Mouse (Mus musculus): ENCODE measurements around the gene 1700003F12Rik. TPM values are rescaled to one million over a fixed set of nuclear protein-coding genes. Genes with fewer than 3 reads are reported as not detected.

The 1700003F12Rik gene
- polyA plus RNA-seq, 1 experiment, result 3.3 TPM

- no peak overlapping the region for H3K27ac ChIP-seq (ENCODE audit: control insufficient read depth, insufficient read depth, low read length)
- H3K4me1 ChIP-seq (replicated peaks; ENCODE audit: control insufficient read depth, insufficient read depth, low read length), result no peaks in the 10 kb centered on the region
- DNase-seq, result no peak
- TF ChIP-seq POLR2A (IDR thresholded peaks at IDR 0.05; ENCODE audit: control insufficient read depth, extremely low read depth, insufficient read depth, low read length, poor library complexity), result no peak
- no peak for TF ChIP-seq CTCF (IDR thresholded peaks at IDR 0.05; ENCODE audit: borderline replicate concordance, control insufficient read depth, extremely low read depth, insufficient read depth, low read length, poor library complexity)
- no peak overlapping the region for H3K4me3 ChIP-seq (ENCODE audit: control insufficient read depth, insufficient read depth, low read length)
- no peaks in the 10 kb centered on the region for H3K27me3 ChIP-seq (ENCODE audit: control insufficient read depth, insufficient read depth, low read length)
- whole genome bisulfite sequencing, result 95% methylated on average over 9 of the region's 9 CpGs
- no peaks in the 10 kb centered on the region for H3K36me3 ChIP-seq (ENCODE audit: control insufficient read depth, insufficient read depth, low read length)
Observed at GRCm38 (mm10) chr2:154543567-154544347, 3.1 kb upstream of the 1700003F12Rik start.

GRCm38 (mm10) chr2:154548688-154549087 is 1.8 kb downstream of the 1700003F12Rik start:
- H3K4me3 ChIP-seq (ENCODE audit: control insufficient read depth, insufficient read depth, low read length), result no peak overlapping the region
- no peaks in the 10 kb centered on the region for H3K27me3 ChIP-seq (ENCODE audit: control insufficient read depth, insufficient read depth, low read length)
- DNase-seq, result no peak
- TF ChIP-seq CTCF (IDR thresholded peaks at IDR 0.05; ENCODE audit: borderline replicate concordance, control insufficient read depth, extremely low read depth, insufficient read depth, low read length, poor library complexity), result no peak
- TF ChIP-seq POLR2A (IDR thresholded peaks at IDR 0.05; ENCODE audit: control insufficient read depth, extremely low read depth, insufficient read depth, low read length, poor library complexity), result no peak
- peaks cover 20% of the 10 kb centered on the region for H3K4me1 ChIP-seq (replicated peaks; ENCODE audit: control insufficient read depth, insufficient read depth, low read length)
- H3K27ac ChIP-seq (ENCODE audit: control insufficient read depth, insufficient read depth, low read length), result no peak overlapping the region
- WGBS, result 88% methylated on average over 3 of the region's 3 CpGs
- H3K36me3 ChIP-seq (ENCODE audit: control insufficient read depth, insufficient read depth, low read length), result no peaks in the 10 kb centered on the region

- Histone ChIP-seq H3K4me3 (ENCODE audit: control insufficient read depth, insufficient read depth, low read length) (peak overlapping the region; percentile 14; the same call in 1 of the 2 replicates), H3K4me1 (replicated peaks; ENCODE audit: control insufficient read depth, insufficient read depth, low read length) (peaks cover 20% of the 10 kb centered on the region), H3K36me3 (ENCODE audit: control insufficient read depth, insufficient read depth, low read length) (no peaks in the 10 kb centered on the region), H3K27ac (ENCODE audit: control insufficient read depth, insufficient read depth, low read length) (no peak overlapping the region), H3K27me3 (ENCODE audit: control insufficient read depth, insufficient read depth, low read length) (no peaks in the 10 kb centered on the region)
- 13% methylated on average over 44 of the region's 48 CpGs for WGBS
- TF ChIP-seq POLR2A (IDR thresholded peaks at IDR 0.05; ENCODE audit: control insufficient read depth, extremely low read depth, insufficient read depth, low read length, poor library complexity), result no peak
- 0 out of 2 replicates have a peak, but pooled peaks have one; percentile 8 for TF ChIP-seq CTCF (IDR thresholded peaks at IDR 0.05; ENCODE audit: borderline replicate concordance, control insufficient read depth, extremely low read depth, insufficient read depth, low read length, poor library complexity)
- DNase-seq, result peak; percentile 62
Observed at GRCm38 (mm10) chr2:154549127-154549885, 2.4 kb downstream of the 1700003F12Rik start.

- H3K4me3 ChIP-seq (ENCODE audit: control insufficient read depth, insufficient read depth, low read length), result no peak overlapping the region
- TF ChIP-seq POLR2A (IDR thresholded peaks at IDR 0.05; ENCODE audit: control insufficient read depth, extremely low read depth, insufficient read depth, low read length, poor library complexity) (no peak), CTCF (IDR thresholded peaks at IDR 0.05; ENCODE audit: borderline replicate concordance, control insufficient read depth, extremely low read depth, insufficient read depth, low read length, poor library complexity) (no peak)
- H3K27me3 ChIP-seq (ENCODE audit: control insufficient read depth, insufficient read depth, low read length), result no peaks in the 10 kb centered on the region
- no peaks in the 10 kb centered on the region for H3K36me3 ChIP-seq (ENCODE audit: control insufficient read depth, insufficient read depth, low read length)
- H3K4me1 ChIP-seq (replicated peaks; ENCODE audit: control insufficient read depth, insufficient read depth, low read length), result peaks cover 20% of the 10 kb centered on the region
- DNase-seq, result no peak
- no peak overlapping the region for H3K27ac ChIP-seq (ENCODE audit: control insufficient read depth, insufficient read depth, low read length)
- WGBS, result 19% methylated on average over 20 of the region's 20 CpGs
Observed at GRCm38 (mm10) chr2:154549886-154550189, 3.0 kb downstream of the 1700003F12Rik start.

- no peak overlapping the region for H3K4me3 ChIP-seq (ENCODE audit: control insufficient read depth, insufficient read depth, low read length)
- H3K36me3 ChIP-seq (ENCODE audit: control insufficient read depth, insufficient read depth, low read length), result no peaks in the 10 kb centered on the region
- no peak overlapping the region for H3K27ac ChIP-seq (ENCODE audit: control insufficient read depth, insufficient read depth, low read length)
- DNase-seq, result no peak
- WGBS, result 88% methylated on average over 2 of the region's 2 CpGs
- peaks cover 20% of the 10 kb centered on the region for H3K4me1 ChIP-seq (replicated peaks; ENCODE audit: control insufficient read depth, insufficient read depth, low read length)
- no peaks in the 10 kb centered on the region for H3K27me3 ChIP-seq (ENCODE audit: control insufficient read depth, insufficient read depth, low read length)
- no peak for TF ChIP-seq CTCF (IDR thresholded peaks at IDR 0.05; ENCODE audit: borderline replicate concordance, control insufficient read depth, extremely low read depth, insufficient read depth, low read length, poor library complexity)
- TF ChIP-seq POLR2A (IDR thresholded peaks at IDR 0.05; ENCODE audit: control insufficient read depth, extremely low read depth, insufficient read depth, low read length, poor library complexity), result no peak
Observed at GRCm38 (mm10) chr2:154550937-154551336, 4.1 kb downstream of the 1700003F12Rik start.

- TF ChIP-seq CTCF (IDR thresholded peaks at IDR 0.05; ENCODE audit: borderline replicate concordance, control insufficient read depth, extremely low read depth, insufficient read depth, low read length, poor library complexity) (no peak), POLR2A (IDR thresholded peaks at IDR 0.05; ENCODE audit: control insufficient read depth, extremely low read depth, insufficient read depth, low read length, poor library complexity) (no peak)
- Histone ChIP-seq H3K4me1 (replicated peaks; ENCODE audit: control insufficient read depth, insufficient read depth, low read length) (peaks cover 20% of the 10 kb centered on the region), H3K36me3 (ENCODE audit: control insufficient read depth, insufficient read depth, low read length) (no peaks in the 10 kb centered on the region), H3K27me3 (ENCODE audit: control insufficient read depth, insufficient read depth, low read length) (no peaks in the 10 kb centered on the region), H3K27ac (ENCODE audit: control insufficient read depth, insufficient read depth, low read length) (no peak within 1 kb of the TSS), H3K4me3 (ENCODE audit: control insufficient read depth, insufficient read depth, low read length) (no peak within 1 kb of the TSS)
- WGBS, result 93% methylated on average over 4 of the region's 4 CpGs
- no peak for DNase-seq
Observed at GRCm38 (mm10) chr2:154551476-154551875, 4.6 kb downstream of the 1700003F12Rik start, which contains the start of gene Actl10. Gene Actl10 (plus strand): TSS chr2:154551776.
